Mouse (Mus musculus) mouse trophoblast stem cell (cell line): ENCODE data around the gene Foxo6.

ENCODE experiments used
- in situ Hi-C, 2 experiments: fragments of 300-500 bp; cut with MseI, MboI; formaldehyde crosslinking; loops; 2 replicates in 1 of 2; 3 replicates in 1 of 2; pipeline ENCODE4 v1.15.1; 2025

Gene Foxo6

GRCm38 (mm10) chr4:120247412-120247811, 39.7 kb downstream of the Foxo6 start:
- in situ Hi-C loops = no loop called here

- in situ Hi-C loops = no loop called here
These were observed 41.1 kb downstream of the Foxo6 start for GRCm38 (mm10) chr4:120246086-120246485.

GRCm38 (mm10) chr4:120242783-120243262, 44.3 kb downstream of the Foxo6 start:
- in situ Hi-C loops = no loop called here

- in situ Hi-C loops = no loop called here
These were observed 46.0 kb downstream of the Foxo6 start for GRCm38 (mm10) chr4:120241106-120241505.

GRCm38 (mm10) chr4:120239419-120239818, 47.7 kb downstream of the Foxo6 start:
- in situ Hi-C loops = no loop called here

- in situ Hi-C loops = no loop called here
These were observed 53.9 kb downstream of the Foxo6 start for GRCm38 (mm10) chr4:120233243-120233642.

GRCm38 (mm10) chr4:120232541-120232940, 54.6 kb downstream of the Foxo6 start:
- in situ Hi-C loops = no loop called here

- in situ Hi-C loops = no loop called here
These were observed 55.2 kb downstream of the Foxo6 start for GRCm38 (mm10) chr4:120231982-120232381.

- in situ Hi-C loops = no loop called here
These were observed 56.9 kb downstream of the Foxo6 start for GRCm38 (mm10) chr4:120230256-120230649.

GRCm38 (mm10) chr4:120229505-120230255, 57.5 kb downstream of the Foxo6 start:
- in situ Hi-C loops = loop anchor here in 1 of 2 experiments (5.0 kb wide), 1 partner anchor 153 kb away; no protein-coding TSS in a partner anchor

- in situ Hi-C loops = loop anchor here in 1 of 2 experiments (5.0 kb wide), 1 partner anchor 154 kb away; no protein-coding TSS in a partner anchor
These were observed 58.5 kb downstream of the Foxo6 start for GRCm38 (mm10) chr4:120228613-120229012.

GRCm38 (mm10) chr4:120227224-120227623, 59.9 kb downstream of the Foxo6 start:
- in situ Hi-C loops = loop anchor here in 1 of 2 experiments (5.0 kb wide), 1 partner anchor 155 kb away; no protein-coding TSS in a partner anchor

GRCm38 (mm10) chr4:120226682-120227081, 60.5 kb downstream of the Foxo6 start:
- in situ Hi-C loops = loop anchor here in 1 of 2 experiments (5.0 kb wide), 1 partner anchor 156 kb away; no protein-coding TSS in a partner anchor

- in situ Hi-C loops = loop anchor here in 1 of 2 experiments (5.0 kb wide), 1 partner anchor 157 kb away; no protein-coding TSS in a partner anchor
These were observed 61.9 kb downstream of the Foxo6 start for GRCm38 (mm10) chr4:120225135-120225780.

GRCm38 (mm10) chr4:120223805-120224204, 63.3 kb downstream of the Foxo6 start:
- in situ Hi-C loops = no loop called here

GRCm38 (mm10) chr4:120223108-120223745, 63.9 kb downstream of the Foxo6 start:
- in situ Hi-C loops = no loop called here

- in situ Hi-C loops = no loop called here
These were observed 65.4 kb downstream of the Foxo6 start for GRCm38 (mm10) chr4:120221708-120222107.

GRCm38 (mm10) chr4:120218878-120219277, 68.3 kb downstream of the Foxo6 start:
- in situ Hi-C loops = loop anchor here in 1 of 2 experiments (5.0 kb wide), 1 partner anchor 148 kb away; no protein-coding TSS in a partner anchor
